Mouse (Mus musculus): ENCODE data around the gene Dtd1. TPM values are rescaled to one million over a fixed set of nuclear protein-coding genes. Genes with fewer than 3 reads are reported as not detected.

Gene Dtd1
- polyA plus RNA-seq, 1 experiment from 2014 or later: 80.8 TPM

DNA sequence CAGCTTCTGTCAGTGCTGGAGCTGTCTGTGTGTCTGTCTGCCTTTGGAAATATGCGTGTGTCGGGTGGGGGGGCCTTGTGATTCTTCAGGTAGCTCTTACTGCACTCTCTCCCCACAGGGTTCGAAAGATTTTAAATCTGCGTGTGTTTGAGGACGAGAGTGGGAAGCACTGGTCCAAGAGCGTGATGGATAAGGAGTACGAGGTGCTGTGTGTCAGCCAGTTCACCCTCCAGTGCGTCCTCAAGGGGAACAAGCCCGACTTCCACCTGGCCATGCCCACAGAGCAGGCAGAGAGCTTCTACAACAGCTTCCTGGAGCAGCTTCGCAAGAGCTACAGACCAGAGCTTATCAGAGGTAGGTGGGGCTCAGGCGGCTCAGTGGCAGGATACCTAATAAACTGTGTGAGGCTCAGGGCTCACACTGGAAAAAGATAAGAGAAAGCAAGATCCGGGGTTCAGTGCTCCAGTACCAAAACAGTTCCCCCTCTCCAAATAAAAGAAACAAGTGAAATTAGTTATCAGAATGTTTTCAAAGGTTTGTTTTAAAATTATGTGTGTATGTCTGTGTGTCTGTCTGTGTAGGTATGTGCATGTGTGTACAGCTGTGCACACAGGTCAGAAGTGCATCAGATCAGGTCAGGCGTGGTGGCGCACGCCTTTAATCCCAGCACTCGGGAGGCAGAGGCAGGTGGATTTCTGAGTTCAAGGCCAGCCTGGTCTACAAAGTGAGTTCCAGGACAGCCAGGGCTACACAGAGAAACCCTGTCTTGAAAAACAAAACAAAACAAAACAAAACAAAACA, 17.6 kb downstream of the Dtd1 start:
- Histone ChIP-seq H3K4me3 (replicated peaks) (no peak overlapping the region), H3K9ac (replicated peaks) (no peak overlapping the region), H3K36me3 (no peaks in the 10 kb centered on the region), H3K4me1 (replicated peaks) (no peaks in the 10 kb centered on the region), H3K4me2 (replicated peaks) (no peak overlapping the region), H3K27me3 (no peaks in the 10 kb centered on the region), H3K27ac (no peak overlapping the region), H3K9me3 (0 out of 2 replicates have a peak, but pooled peaks cover 6% of the 10 kb centered on the region)
- ATAC-seq: no peak
- WGBS: 92% methylated on average over 16 of the region's 16 CpGs

DNA sequence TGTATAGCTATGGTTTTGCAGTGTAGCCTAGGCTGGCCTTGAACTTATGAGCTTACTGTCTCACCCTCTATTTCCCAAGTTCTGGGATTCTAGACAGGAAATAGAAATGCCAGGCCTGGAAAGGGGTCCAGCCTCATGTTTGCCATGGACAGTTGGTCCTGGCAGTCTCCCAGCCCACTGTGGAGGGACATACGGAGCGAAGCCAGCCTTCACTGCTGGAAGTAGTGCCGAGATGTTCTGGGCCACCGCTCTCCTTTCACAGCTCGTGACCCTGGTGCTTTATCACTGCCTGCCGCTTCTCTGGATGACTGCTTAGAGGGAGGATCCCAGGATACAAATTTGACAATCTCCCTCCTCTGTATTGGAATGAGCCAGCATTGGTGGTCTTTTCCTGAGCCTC, 21.8 kb downstream of the Dtd1 start:
- H3K9ac ChIP-seq (replicated peaks): no peak overlapping the region
- 0 out of 2 replicates have a peak, but pooled peaks cover 3% of the 10 kb centered on the region for H3K36me3 ChIP-seq
- WGBS: 32% methylated on average over 6 of the region's 6 CpGs
- H3K4me3 ChIP-seq (replicated peaks): no peak overlapping the region
- no peak overlapping the region for H3K27ac ChIP-seq
- no peaks in the 10 kb centered on the region for H3K27me3 ChIP-seq
- no peaks in the 10 kb centered on the region for H3K9me3 ChIP-seq
- no peaks in the 10 kb centered on the region for H3K4me1 ChIP-seq (replicated peaks)
- no peak overlapping the region for H3K4me2 ChIP-seq (replicated peaks)
- ATAC-seq: no peak

DNA sequence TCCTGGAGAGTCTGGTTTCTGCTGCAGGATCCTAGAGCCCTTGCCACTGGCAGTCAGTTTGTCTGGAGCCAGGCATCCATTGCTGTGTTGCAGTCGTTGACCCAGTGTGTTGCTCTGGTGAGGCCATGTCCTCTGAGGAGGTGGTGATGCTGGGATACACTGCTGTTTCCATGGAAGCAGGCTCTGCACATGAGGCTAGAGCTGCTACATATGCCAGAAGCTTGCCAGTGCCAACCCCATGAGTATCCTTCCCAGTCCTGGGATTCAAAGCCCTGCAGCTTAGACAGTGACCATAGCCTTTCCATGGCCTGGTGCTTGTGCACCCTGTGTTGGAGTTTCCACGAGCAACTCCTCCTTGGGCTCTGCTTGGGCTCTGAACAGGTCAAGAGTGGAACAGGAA, 33.9 kb downstream of the Dtd1 start:
- no peak; the same call in 1 of the 2 replicates for ATAC-seq

DNA sequence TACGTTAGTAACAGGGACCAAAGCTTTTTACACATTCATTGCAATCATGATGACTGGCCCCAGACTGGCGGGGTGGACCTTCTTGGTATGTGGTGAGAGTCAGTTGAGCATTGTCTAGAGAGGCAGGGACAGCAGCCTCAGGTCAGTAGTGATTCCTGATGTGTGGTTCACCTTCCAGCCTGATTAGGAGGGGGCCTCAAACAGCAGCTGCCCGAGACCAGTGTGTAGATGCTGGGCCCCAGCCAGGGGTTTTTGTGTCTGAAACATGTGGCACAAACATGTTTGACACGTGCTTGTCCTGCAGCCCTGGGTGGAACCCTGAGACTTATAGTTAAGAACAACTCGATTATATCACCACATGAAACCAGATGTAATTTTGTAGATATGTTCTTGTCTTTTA, 34.5 kb downstream of the Dtd1 start:
- no peak overlapping the region for H3K4me2 ChIP-seq (replicated peaks)
- H3K9me3 ChIP-seq: no peaks in the 10 kb centered on the region
- H3K27ac ChIP-seq: no peak overlapping the region
- no peak overlapping the region for H3K4me3 ChIP-seq (replicated peaks)
- peaks cover 6% of the 10 kb centered on the region; the same call in 1 of the 2 replicates for H3K36me3 ChIP-seq
- no peak for ATAC-seq
- no peaks in the 10 kb centered on the region for H3K4me1 ChIP-seq (replicated peaks)
- no peaks in the 10 kb centered on the region for H3K27me3 ChIP-seq
- 78% methylated on average over 5 of the region's 5 CpGs for WGBS
- H3K9ac ChIP-seq (replicated peaks): no peak overlapping the region

More for the DNA sequence above, 33.9 kb downstream of the Dtd1 start:
- Histone ChIP-seq H3K27me3 (no peaks in the 10 kb centered on the region), H3K27ac (no peak overlapping the region), H3K4me2 (replicated peaks) (no peak overlapping the region), H3K36me3 (peaks cover 6% of the 10 kb centered on the region; the same call in 1 of the 2 replicates), H3K9me3 (no peaks in the 10 kb centered on the region), H3K9ac (replicated peaks) (no peak overlapping the region), H3K4me3 (replicated peaks) (no peak overlapping the region), H3K4me1 (replicated peaks) (no peaks in the 10 kb centered on the region)
- 88% methylated on average over 2 of the region's 2 CpGs for WGBS

DNA sequence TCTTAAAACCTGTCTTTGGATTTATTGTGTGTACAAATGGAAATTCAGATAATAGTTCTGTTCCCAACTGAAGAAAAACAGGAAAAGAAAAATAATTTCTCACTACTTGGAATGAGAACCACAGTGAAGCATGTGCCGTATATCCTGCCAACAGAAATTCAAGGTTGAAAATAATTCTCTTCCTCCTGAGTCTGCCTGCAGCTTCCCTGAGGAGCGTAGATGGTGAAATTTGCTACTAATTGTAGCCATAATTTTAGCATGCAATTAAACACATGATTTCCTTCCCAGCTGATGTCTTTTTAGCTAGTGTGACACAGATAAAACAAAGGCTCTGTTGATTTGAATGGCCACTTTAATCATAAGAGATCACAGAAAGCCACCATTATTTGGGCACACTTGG, 35.0 kb downstream of the Dtd1 start:
- H3K9me3 ChIP-seq: no peaks in the 10 kb centered on the region
- no peak overlapping the region for H3K4me3 ChIP-seq (replicated peaks)
- WGBS: 75% methylated on average over 2 of the region's 2 CpGs
- no peak overlapping the region for H3K27ac ChIP-seq
- no peak for ATAC-seq
- H3K36me3 ChIP-seq: peaks cover 6% of the 10 kb centered on the region; the same call in 1 of the 2 replicates
- H3K4me1 ChIP-seq (replicated peaks): no peaks in the 10 kb centered on the region
- no peak overlapping the region for H3K4me2 ChIP-seq (replicated peaks)
- no peak overlapping the region for H3K9ac ChIP-seq (replicated peaks)
- no peaks in the 10 kb centered on the region for H3K27me3 ChIP-seq

DNA sequence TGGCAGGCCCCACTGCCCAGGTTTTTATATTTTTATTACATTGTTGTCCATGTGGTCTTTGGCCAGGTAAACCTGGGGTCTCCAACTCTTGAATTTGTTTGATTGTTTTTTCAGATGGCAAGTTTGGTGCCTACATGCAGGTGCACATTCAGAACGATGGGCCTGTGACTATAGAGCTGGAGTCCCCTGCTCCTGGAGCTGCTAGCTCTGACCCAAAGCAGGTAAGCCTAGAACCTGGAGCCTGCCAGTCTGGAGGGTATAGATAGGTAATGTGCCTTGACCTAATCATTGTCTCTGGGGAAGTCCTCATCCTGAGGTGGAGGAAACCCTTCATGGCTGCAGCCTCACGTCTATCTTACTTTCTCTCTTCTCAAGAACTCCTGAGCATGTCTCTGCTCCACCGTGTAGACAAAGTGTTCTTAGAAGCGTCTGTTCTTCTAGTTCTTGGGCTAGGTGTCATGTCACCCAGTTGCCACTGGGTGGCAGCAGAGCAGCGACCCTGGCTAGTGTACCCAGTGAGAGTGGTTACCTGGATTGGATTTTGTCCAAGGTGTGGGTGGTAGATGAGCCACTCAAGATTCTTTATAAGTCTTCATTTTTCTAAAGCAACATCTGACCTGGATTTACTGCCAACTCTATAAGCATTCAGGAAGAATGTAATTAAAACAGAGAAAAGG, 36.1 kb downstream of the Dtd1 start:
- Histone ChIP-seq H3K27ac (0 out of 2 replicates have a peak overlapping the region, but pooled peaks have one; percentile 25), H3K4me2 (replicated peaks) (no peak overlapping the region), H3K36me3 (peaks cover 6% of the 10 kb centered on the region; the same call in 1 of the 2 replicates), H3K9ac (replicated peaks) (no peak overlapping the region), H3K4me1 (replicated peaks) (peaks cover 5% of the 10 kb centered on the region), H3K4me3 (replicated peaks) (no peak overlapping the region), H3K9me3 (no peaks in the 10 kb centered on the region), H3K27me3 (no peaks in the 10 kb centered on the region)
- 25% methylated on average over 5 of the region's 5 CpGs for WGBS
- ATAC-seq: peak; percentile 73

DNA sequence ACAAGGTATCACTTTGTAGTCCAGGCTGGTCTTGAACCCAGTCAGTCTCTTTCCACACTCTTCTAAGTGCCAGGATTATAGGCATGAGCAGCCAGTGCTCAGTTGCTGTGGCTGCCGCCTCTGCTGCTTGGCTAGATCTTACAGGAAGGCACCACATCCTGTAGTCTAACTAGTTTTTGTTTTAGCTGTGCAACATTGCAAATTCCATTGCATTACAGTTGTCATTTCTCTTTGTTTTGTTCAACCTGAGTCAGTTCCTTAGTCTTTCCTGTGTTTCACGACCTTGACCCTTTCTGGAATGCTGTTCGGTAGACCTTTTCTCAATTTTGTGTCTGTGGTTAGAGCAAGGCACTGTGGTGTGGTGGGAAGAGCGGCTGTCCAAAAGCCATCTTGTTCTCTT, 37.5 kb downstream of the Dtd1 start:
- H3K9ac ChIP-seq (replicated peaks): no peak overlapping the region
- no peak overlapping the region for H3K27ac ChIP-seq
- WGBS: 91% methylated on average over 4 of the region's 4 CpGs
- H3K27me3 ChIP-seq: no peaks in the 10 kb centered on the region
- no peak overlapping the region for H3K4me2 ChIP-seq (replicated peaks)
- H3K9me3 ChIP-seq: no peaks in the 10 kb centered on the region
- H3K4me1 ChIP-seq (replicated peaks): peaks cover 5% of the 10 kb centered on the region
- H3K4me3 ChIP-seq (replicated peaks): no peak overlapping the region
- no peak for ATAC-seq
- peaks cover 5% of the 10 kb centered on the region; the same call in 1 of the 2 replicates for H3K36me3 ChIP-seq

DNA sequence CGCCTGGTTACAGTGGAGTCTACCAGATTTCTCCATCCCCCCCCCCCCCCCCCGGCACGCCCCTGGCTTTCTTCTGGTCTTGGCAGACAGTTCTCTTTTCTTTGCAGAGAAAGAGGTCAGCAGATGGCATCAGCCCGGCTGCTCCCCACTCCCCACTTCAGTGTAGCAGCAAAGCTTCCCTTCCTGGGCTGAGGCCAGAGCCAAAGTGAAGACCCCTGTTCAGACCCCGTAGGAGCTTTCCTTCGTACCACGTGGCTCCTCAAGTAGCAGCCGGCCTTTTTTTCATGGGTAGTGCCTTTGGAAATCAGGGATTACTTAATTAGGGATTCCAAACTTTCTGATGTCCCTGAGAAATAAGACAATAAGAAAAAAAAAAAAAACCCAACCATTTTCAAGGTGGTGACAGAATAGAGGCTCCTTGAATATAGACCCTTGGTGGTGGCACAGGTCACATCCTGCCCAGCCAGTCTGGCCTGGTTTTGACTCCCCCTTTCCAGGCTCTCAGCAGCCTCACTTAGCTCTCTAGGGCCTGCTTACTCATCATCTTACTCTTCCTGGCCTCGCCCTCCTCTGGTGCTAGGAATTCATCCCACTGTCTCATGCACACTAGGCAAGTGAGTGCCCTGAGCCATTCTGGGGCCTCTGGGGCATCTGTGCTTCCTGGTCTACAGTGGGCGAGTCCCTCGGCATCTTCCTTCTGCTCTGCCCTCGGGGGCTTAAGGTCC, 38.1 kb downstream of the Dtd1 start:
- no peak overlapping the region for H3K27ac ChIP-seq

DNA sequence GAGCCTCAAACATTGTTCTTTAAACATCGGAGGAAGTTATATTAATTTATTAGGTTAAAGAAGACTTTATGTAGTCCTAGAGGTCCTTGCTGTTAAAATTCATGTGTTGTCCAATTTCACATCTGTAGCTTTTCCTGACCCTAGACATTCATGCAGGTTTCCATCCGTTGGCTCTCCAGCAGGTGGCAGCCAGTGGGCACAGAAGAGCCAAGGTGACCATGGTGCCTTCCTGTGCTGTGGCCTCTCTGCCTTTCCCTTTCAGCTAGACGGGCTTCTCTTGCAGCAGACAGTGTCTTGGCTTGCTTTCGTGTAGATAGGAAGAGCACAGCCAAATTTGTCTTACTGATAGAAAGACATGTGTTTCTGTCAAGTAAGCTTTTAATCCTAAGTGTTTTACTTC, 39.0 kb downstream of the Dtd1 start:
- no peaks in the 10 kb centered on the region for H3K36me3 ChIP-seq
- WGBS: 68% methylated on average over 4 of the region's 4 CpGs
- no peak overlapping the region for H3K4me2 ChIP-seq (replicated peaks)
- no peak overlapping the region for H3K27ac ChIP-seq
- H3K9me3 ChIP-seq: no peaks in the 10 kb centered on the region
- no peak overlapping the region for H3K9ac ChIP-seq (replicated peaks)
- ATAC-seq: no peak
- no peaks in the 10 kb centered on the region for H3K27me3 ChIP-seq
- peaks cover 5% of the 10 kb centered on the region for H3K4me1 ChIP-seq (replicated peaks)
- H3K4me3 ChIP-seq (replicated peaks): no peak overlapping the region

More for the DNA sequence above, 38.1 kb downstream of the Dtd1 start:
- Histone ChIP-seq H3K36me3 (no peaks in the 10 kb centered on the region), H3K4me1 (replicated peaks) (peaks cover 5% of the 10 kb centered on the region), H3K4me2 (replicated peaks) (no peak overlapping the region), H3K9ac (replicated peaks) (no peak overlapping the region), H3K4me3 (replicated peaks) (no peak overlapping the region), H3K9me3 (no peaks in the 10 kb centered on the region), H3K27me3 (no peaks in the 10 kb centered on the region)
- ATAC-seq: no peak
- 83% methylated on average over 12 of the region's 12 CpGs for WGBS

DNA sequence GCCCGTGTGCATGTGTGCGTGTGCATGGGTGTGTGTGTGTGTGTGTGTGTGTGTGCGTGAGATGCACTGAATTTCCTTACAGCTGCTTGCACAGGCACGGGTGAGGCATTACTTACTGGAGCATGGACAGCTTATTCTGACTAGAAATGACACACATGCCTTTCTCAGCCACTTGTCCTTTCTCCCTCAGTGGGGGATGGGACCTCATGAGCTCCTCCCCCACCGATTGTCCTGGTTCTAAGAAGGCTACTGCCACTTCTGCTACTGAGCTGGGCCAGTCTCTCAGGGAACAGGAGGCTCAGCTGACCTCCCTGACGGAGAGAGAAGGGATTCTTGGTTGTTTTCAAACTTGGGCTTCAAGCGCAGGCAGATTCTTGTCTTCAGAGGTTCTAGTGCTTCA, 40.4 kb downstream of the Dtd1 start:
- no peak overlapping the region for H3K4me3 ChIP-seq (replicated peaks)
- WGBS: 63% methylated on average over 7 of the region's 7 CpGs
- no peak for ATAC-seq

DNA sequence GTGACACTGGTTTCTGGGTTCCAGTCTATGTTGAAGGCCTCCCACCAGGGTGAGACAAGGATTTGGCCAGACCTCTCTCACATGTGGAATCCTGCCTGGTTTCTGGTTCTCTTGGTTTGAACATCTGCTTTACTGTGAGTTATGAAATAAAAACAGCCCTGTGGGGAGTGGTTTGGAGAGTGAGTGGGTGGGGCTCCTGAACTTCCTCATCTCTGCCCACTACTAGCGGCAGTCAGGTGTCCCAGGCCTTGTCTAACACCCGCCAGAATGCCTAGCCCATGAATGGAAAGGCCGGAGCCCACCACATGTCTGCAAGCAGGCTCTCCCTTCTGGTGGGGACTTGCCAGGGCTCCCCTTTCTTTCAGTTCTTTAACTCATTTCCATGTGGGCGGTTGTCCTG, 42.3 kb downstream of the Dtd1 start:
- no peak overlapping the region for H3K27ac ChIP-seq
- no peaks in the 10 kb centered on the region for H3K9me3 ChIP-seq
- 88% methylated on average over 4 of the region's 4 CpGs for WGBS

More for the DNA sequence above, 40.4 kb downstream of the Dtd1 start:
- H3K9ac ChIP-seq (replicated peaks): no peak overlapping the region
- no peak overlapping the region for H3K4me2 ChIP-seq (replicated peaks)
- no peaks in the 10 kb centered on the region for H3K27me3 ChIP-seq
- H3K9me3 ChIP-seq: no peaks in the 10 kb centered on the region
- H3K27ac ChIP-seq: no peak overlapping the region
- no peaks in the 10 kb centered on the region for H3K36me3 ChIP-seq
- H3K4me1 ChIP-seq (replicated peaks): peaks cover 5% of the 10 kb centered on the region

DNA sequence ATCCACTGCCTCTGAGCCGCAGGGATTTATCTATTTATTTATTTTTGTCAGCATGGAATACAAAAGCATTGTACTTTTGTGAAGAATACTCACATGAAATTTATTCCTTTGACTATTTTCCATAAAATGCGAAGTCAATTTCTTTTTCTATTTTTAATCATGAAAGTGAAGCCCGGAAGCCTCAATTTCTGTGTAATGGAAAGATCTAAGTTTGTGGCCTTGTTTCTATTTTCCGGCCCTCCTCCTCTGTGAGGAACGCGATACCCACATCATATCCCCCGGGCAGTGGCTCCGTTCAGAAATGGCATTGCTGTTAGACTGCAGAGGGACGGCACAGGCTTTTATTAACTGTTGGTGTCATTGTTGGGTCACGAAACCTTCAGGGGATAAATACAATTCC, 46.7 kb downstream of the Dtd1 start:
- Histone ChIP-seq H3K27ac (peak overlapping the region; percentile 2; the same call in 1 of the 2 replicates), H3K4me3 (replicated peaks) (no peak overlapping the region), H3K4me1 (replicated peaks) (peaks cover 7% of the 10 kb centered on the region; the same call in 1 of the 2 replicates), H3K9me3 (no peaks in the 10 kb centered on the region), H3K9ac (replicated peaks) (no peak overlapping the region), H3K27me3 (no peaks in the 10 kb centered on the region), H3K4me2 (replicated peaks) (no peak overlapping the region), H3K36me3 (no peaks in the 10 kb centered on the region)
- WGBS: 56% methylated on average over 10 of the region's 10 CpGs
- ATAC-seq: no peak

More for the DNA sequence above, 42.3 kb downstream of the Dtd1 start:
- H3K4me1 ChIP-seq (replicated peaks): peaks cover 12% of the 10 kb centered on the region
- ATAC-seq: no peak
- no peak overlapping the region for H3K4me2 ChIP-seq (replicated peaks)
- H3K36me3 ChIP-seq: no peaks in the 10 kb centered on the region
- H3K4me3 ChIP-seq (replicated peaks): no peak overlapping the region
- H3K9ac ChIP-seq (replicated peaks): no peak overlapping the region
- H3K27me3 ChIP-seq: no peaks in the 10 kb centered on the region
